17 mouse cellular contexts compared by ENCODE assay signal in the genomic region with DNA sequence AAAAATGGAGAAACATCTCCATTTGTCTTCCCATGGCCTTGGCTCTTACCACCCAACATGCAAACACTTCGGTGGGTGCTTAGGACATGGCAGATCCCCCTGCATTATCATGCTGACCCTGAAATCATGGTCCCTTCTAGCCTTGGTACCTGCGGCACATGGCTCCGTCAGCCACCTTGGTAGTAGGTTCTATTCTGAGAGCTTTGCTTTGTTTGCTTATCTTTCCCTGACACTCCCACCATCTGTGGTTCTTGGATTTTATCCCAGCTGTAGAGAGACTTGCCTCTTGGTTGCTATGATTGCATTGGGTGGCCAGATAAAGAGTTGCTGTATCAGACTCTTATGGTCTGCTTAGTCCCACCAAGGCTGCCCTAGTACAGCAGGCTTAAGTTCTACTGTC. TPM values are rescaled to one million over a fixed set of nuclear protein-coding genes. Genes with fewer than 3 reads are reported as not detected.
DNase-seq lines count a peak whose midpoint lies in the region; ATAC-seq lines count a peak whose summit lies in the region.
"Had no signal": no experiment of that assay in that cellular context is flagged by ENCODE, and none has a peak within 500 bp of the region (broad histone marks: within the 10 kb centered on the region; RNA-seq: fewer than 3 reads in every experiment).

No protein-coding gene starts in this region.

- H3K36me3 ChIP-seq in intestine, embryonic 16.5 days (ENCODE audit: control insufficient read depth, insufficient read depth, low read length) = no peaks in the 10 kb centered on the region
- H3K36me3 ChIP-seq: kidney, embryonic 15.5 days; limb, embryonic 15.5 days had no signal

- H3K9ac ChIP-seq in intestine, embryonic 16.5 days (ENCODE audit: low read depth, low read length) = no peak overlapping the region
- H3K9ac ChIP-seq: kidney, embryonic 15.5 days; limb, embryonic 15.5 days had no signal

- ATAC-seq in cerebellum, adult (ENCODE audit: insufficient number of reproducible peaks, low FRiP score, low TSS enrichment) = peak; percentile 77
- ATAC-seq in intestine, embryonic 16.5 days = no peak
- ATAC-seq: Patski had no signal

- H3K4me1 ChIP-seq in intestine, embryonic 16.5 days (ENCODE audit: control insufficient read depth, insufficient read depth, low read length) = peaks cover 9% of the 10 kb centered on the region; the same call in 1 of the 2 replicates

- H3K27ac ChIP-seq in intestine, embryonic 16.5 days (ENCODE audit: low read length) = no peak overlapping the region
- H3K27ac ChIP-seq: kidney, embryonic 15.5 days; limb, embryonic 15.5 days had no signal

- no peaks in the 10 kb centered on the region for H3K27me3 ChIP-seq in intestine, embryonic 16.5 days (replicated peaks; ENCODE audit: control insufficient read depth, insufficient read depth, low read length)
- H3K27me3 ChIP-seq: CH12.LX; kidney, embryonic 15.5 days; limb, embryonic 15.5 days; megakaryocyte, embryonic 14.5 days; Patski had no signal

- H3K4me2 ChIP-seq in intestine, embryonic 16.5 days (ENCODE audit: low read depth, low read length) = no peak overlapping the region
- H3K4me2 ChIP-seq: kidney, embryonic 15.5 days; limb, embryonic 15.5 days had no signal

- 86% methylated on average over 3 of the region's 3 CpGs for WGBS in intestine, embryonic 16.5 days

- H3K9me3 ChIP-seq in intestine, embryonic 16.5 days (ENCODE audit: control insufficient read depth, low read length) = no peaks in the 10 kb centered on the region
- H3K9me3 ChIP-seq: kidney, embryonic 15.5 days; limb, embryonic 15.5 days; megakaryocyte, embryonic 14.5 days had no signal

- intact Hi-C loops in left cerebral cortex, postnatal 4 days (cut with DNase I) = no loop called here

- no peak for DNase-seq in cerebellum, postnatal 4 days (ENCODE audit: low spot score in 2 of 2)
- peak; percentile 39 to 44 for DNase-seq in left cerebral cortex, adult 18-20 months (ENCODE audit: low spot score in 2 of 2)
- DNase-seq in left cerebral cortex, postnatal 4 days = no peak
- DNase-seq in brain, adult 2 months (ENCODE audit: low read depth, low spot score) = peak; percentile 95
- DNase-seq in cerebellum, postnatal 25 days = peak; percentile 61 to 72
- DNase-seq in gastrocnemius, postnatal 4 days (ENCODE audit: low spot score in 2 of 2) = no peak
- DNase-seq: heart, adult 11 months; thymus, postnatal 25 days had no signal

- H3K4me3 ChIP-seq in intestine, embryonic 16.5 days (ENCODE audit: low read length) = no peak overlapping the region
- H3K4me3 ChIP-seq: erythroblast, embryonic 14.5 days; kidney, embryonic 15.5 days; limb, embryonic 15.5 days; megakaryocyte, embryonic 14.5 days had no signal

RNA-seq across cellular contexts. Expression of gene Slc7a14, which starts 46.6 kb away (rescaled TPM):
- total RNA-seq in left cerebral cortex, adult 18-20 months (2021) = 10 to 100 TPM; 61.0 to 70.3 TPM
- total RNA-seq in left cerebral cortex, postnatal 4 days (2021) = 10 to 100 TPM; 28.4 to 31.5 TPM
- polyA plus RNA-seq in intestine, embryonic 16.5 days (2015; fragmentation: Nextera tagmentation; extraction: Ambion mirVana) = 0.59 and 0.60 TPM in 2 replicates
- under 1 TPM; 0.05 to 0.10 TPM for total RNA-seq in gastrocnemius, postnatal 4 days (2021)
- total RNA-seq: CH12.LX; monocyte, adult 5-6 weeks had no signal
- polyA plus RNA-seq: erythroblast, embryonic 14.5 days had no signal

Comparison
In these comparisons a context has a peak if more than half of its experiments do, and no peak if none do; other contexts are left out.
1. DNase-seq: peak in left cerebral cortex, adult 18-20 months (2 of 2), brain, adult 2 months (single experiment) and cerebellum, postnatal 25 days (2 of 2); none in cerebellum, postnatal 4 days (0 of 2), left cerebral cortex, postnatal 4 days (single experiment) and gastrocnemius, postnatal 4 days (0 of 2).
2. RNA of gene Slc7a14, which starts 46.6 kb away (total RNA-seq): 61.0 to 70.3 TPM in left cerebral cortex, adult 18-20 months and 28.4 to 31.5 TPM in left cerebral cortex, postnatal 4 days; 0.05 to 0.10 TPM in gastrocnemius, postnatal 4 days; every median in the first group is over 10 times any median in the second.